Mouse (Mus musculus) stomach, embryonic 16.5 days (tissue): ENCODE data around the gene Aebp2. TPM values are rescaled to one million over a fixed set of nuclear protein-coding genes. Genes with fewer than 3 reads are reported as not detected.
A peak's percentile ranks its signal among the peaks of the same experiment; 100 is the strongest.
"Not testable (repeated sequence)": the region's sequence is repeated elsewhere in the genome, so short reads cannot be mapped to it uniquely, and the experiment has no call there.

ENCODE experiments used
- ATAC-seq: fragments of 200-750 bp; cut with Nextera tagmentation; 2 replicates; pipeline ENCODE4 v1.8.0; 2017; ENCODE audit warnings: moderate number of reproducible peaks, moderate TSS enrichment; ENCODE audit not compliant: insufficient read depth, low FRiP score
- H3K27ac ChIP-seq: fragments of 300-500 bp; sonication (generic); 2 replicates; pipeline ENCODE4 v1.5.1; 2014; ENCODE audit warnings: low read length
- H3K27me3 ChIP-seq: fragments of 300-500 bp; sonication (generic); 2 replicates; pipeline ENCODE4 v1.6.1; 2014; ENCODE audit warnings: low read length, control low read depth, mixed read lengths; ENCODE audit not compliant: control insufficient read depth, insufficient read depth
- H3K36me3 ChIP-seq: fragments of 300-500 bp; sonication (generic); 2 replicates; pipeline ENCODE4 v1.6.1; 2014; ENCODE audit warnings: low read length; ENCODE audit not compliant: control insufficient read depth, insufficient read depth
- H3K4me1 ChIP-seq: fragments of 300-500 bp; sonication (generic); 2 replicates; pipeline ENCODE4 v1.6.1; 2014; ENCODE audit warnings: low read length, control low read depth, mixed read lengths; ENCODE audit not compliant: control insufficient read depth, insufficient read depth
- H3K4me2 ChIP-seq: fragments of 300-500 bp; sonication (generic); 2 replicates; pipeline ENCODE4 v1.6.1; 2014; ENCODE audit warnings: low read depth, low read length, mixed read lengths
- H3K4me3 ChIP-seq: fragments of 300-500 bp; sonication (generic); replicated peaks from 2 replicates; pipeline ENCODE4 v1.5.1; 2014; ENCODE audit warnings: mild to moderate bottlenecking, low read length
- H3K9ac ChIP-seq: fragments of 300-500 bp; sonication (generic); 2 replicates; pipeline ENCODE4 v1.6.1; 2014; ENCODE audit warnings: low read length
- H3K9me3 ChIP-seq: fragments of 300-500 bp; sonication (generic); replicated peaks from 2 replicates; pipeline ENCODE4 v1.6.1; 2016; ENCODE audit warnings: low read length, control low read depth; ENCODE audit not compliant: control insufficient read depth
- WGBS: fragments of 180-500 bp; shearing (Covaris S2); extraction: QIAGEN DNeasy Blood & Tissue Kit; methylation state at CpG from one replicate; pipeline ENCODE4 v1.1.7; 2014; 5-methylcytosine and 5-hydroxymethylcytosine counted together
- polyA plus RNA-seq: library from polyadenylated mRNA; unstranded; fragments of >200 nt; fragmentation: Nextera tagmentation; extraction: Ambion mirVana; gene quantifications from 2 replicates; pipeline ENCODE4 v1.2.1, GENCODE M21; 2015

Gene Aebp2
- polyA plus RNA-seq, 1 experiment from 2014 or later, result 11.9 TPM

DNA sequence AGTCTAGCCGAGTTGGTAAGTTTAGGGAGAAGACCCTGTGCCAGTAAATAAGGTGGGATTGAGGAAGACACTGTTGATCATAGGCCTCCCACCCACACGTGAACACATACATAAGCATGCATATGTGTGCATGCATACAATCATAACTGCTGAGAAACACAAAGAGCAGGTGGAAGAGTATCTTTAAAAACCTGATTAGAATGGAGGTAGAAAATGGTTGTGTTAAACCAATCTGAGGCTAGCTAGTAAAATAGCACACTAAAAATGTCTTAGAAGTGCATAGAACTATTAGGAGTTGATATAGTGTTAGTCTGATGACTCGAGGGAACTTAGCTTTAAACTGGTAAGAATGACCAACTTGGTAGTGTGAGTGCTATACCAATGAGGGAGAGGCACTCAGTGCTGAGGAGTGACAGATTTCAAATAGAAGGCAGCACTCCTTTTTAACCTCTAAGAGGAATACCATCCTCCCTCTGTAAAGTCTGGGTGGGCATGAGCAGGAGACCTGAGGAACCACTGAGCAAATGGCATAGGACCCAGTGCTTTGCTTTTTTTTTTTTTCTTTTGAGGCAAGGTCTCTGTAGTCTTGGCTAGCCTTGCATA is 35.6 kb downstream of the Aebp2 start:
- H3K4me3 ChIP-seq, result no peak overlapping the region
- H3K4me2 ChIP-seq, result no peak overlapping the region
- ATAC-seq, result no peak
- no peaks in the 10 kb centered on the region for H3K27me3 ChIP-seq
- H3K27ac ChIP-seq, result no peak overlapping the region
- no peaks in the 10 kb centered on the region for H3K4me1 ChIP-seq
- peaks cover 5% of the 10 kb centered on the region; the same call in 1 of the 2 replicates for H3K36me3 ChIP-seq
- 81% methylated on average over 3 of the region's 3 CpGs for WGBS
- no peaks in the 10 kb centered on the region for H3K9me3 ChIP-seq
- H3K9ac ChIP-seq, result no peak overlapping the region

GRCm38 (mm10) chr6:140661111-140661510 is 38.6 kb downstream of the Aebp2 start:
- WGBS, result 84% methylated on average over 10 of the region's 10 CpGs
- H3K27me3 ChIP-seq, result no peaks in the 10 kb centered on the region
- H3K9ac ChIP-seq, result no peak overlapping the region
- H3K27ac ChIP-seq, result no peak overlapping the region
- no peak overlapping the region for H3K4me3 ChIP-seq
- peaks cover 3% of the 10 kb centered on the region for H3K4me1 ChIP-seq
- H3K4me2 ChIP-seq, result no peak overlapping the region
- no peaks in the 10 kb centered on the region for H3K9me3 ChIP-seq
- ATAC-seq, result no peak
- no peaks in the 10 kb centered on the region for H3K36me3 ChIP-seq

GRCm38 (mm10) chr6:140661777-140662176 is 39.3 kb downstream of the Aebp2 start:
- no peak overlapping the region for H3K9ac ChIP-seq
- H3K4me3 ChIP-seq, result no peak overlapping the region
- H3K27ac ChIP-seq, result no peak overlapping the region
- no peaks in the 10 kb centered on the region for H3K27me3 ChIP-seq
- no peak overlapping the region for H3K4me2 ChIP-seq
- no peaks in the 10 kb centered on the region for H3K9me3 ChIP-seq
- H3K4me1 ChIP-seq, result peaks cover 10% of the 10 kb centered on the region
- no peak for ATAC-seq
- WGBS, result 89% methylated on average over 7 of the region's 7 CpGs
- H3K36me3 ChIP-seq, result no peaks in the 10 kb centered on the region

DNA sequence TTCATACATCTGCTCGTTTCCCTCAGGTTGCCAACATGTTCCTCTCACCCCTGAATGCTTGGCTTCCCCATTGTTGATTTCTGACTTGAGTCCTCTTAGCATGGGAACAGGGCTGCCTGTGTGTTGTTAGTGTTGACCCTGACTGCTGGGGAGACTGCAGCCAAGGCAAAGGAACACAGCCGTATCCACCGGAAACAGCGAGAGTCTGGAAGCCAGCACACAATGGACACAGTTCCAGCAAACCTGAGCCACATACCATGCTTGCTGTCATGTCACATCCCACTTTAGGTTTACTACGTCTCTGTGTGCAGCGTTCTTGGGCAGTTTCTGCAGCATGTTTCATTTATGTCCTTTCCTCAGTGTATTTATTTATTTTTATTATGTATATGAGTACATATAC is 39.8 kb downstream of the Aebp2 start:
- H3K9me3 ChIP-seq, result no peaks in the 10 kb centered on the region
- H3K4me2 ChIP-seq, result no peak overlapping the region
- H3K27ac ChIP-seq, result no peak overlapping the region
- ATAC-seq, result no peak
- H3K27me3 ChIP-seq, result no peaks in the 10 kb centered on the region
- H3K36me3 ChIP-seq, result no peaks in the 10 kb centered on the region
- H3K9ac ChIP-seq, result no peak overlapping the region
- H3K4me3 ChIP-seq, result no peak overlapping the region
- 73% methylated on average over 6 of the region's 6 CpGs for WGBS
- H3K4me1 ChIP-seq, result peaks cover 13% of the 10 kb centered on the region

GRCm38 (mm10) chr6:140662697-140663096 is 40.2 kb downstream of the Aebp2 start:
- not testable (repeated sequence) for H3K27me3 ChIP-seq, H3K9ac ChIP-seq, H3K27ac ChIP-seq, H3K36me3 ChIP-seq, H3K4me2 ChIP-seq, ATAC-seq, H3K9me3 ChIP-seq, H3K4me3 ChIP-seq
- WGBS, result 47% methylated on average over 3 of the region's 3 CpGs
- peaks cover 13% of the 10 kb centered on the region for H3K4me1 ChIP-seq

- peaks cover 13% of the 10 kb centered on the region for H3K4me1 ChIP-seq
- H3K36me3 ChIP-seq, result no peaks in the 10 kb centered on the region
- no peaks in the 10 kb centered on the region for H3K27me3 ChIP-seq
- H3K9me3 ChIP-seq, result no peaks in the 10 kb centered on the region
- H3K4me3 ChIP-seq, result no peak overlapping the region
- ATAC-seq, result no peak
- no peak overlapping the region for H3K27ac ChIP-seq
- H3K4me2 ChIP-seq, result no peak overlapping the region
- WGBS, result 78% methylated on average over 5 of the region's 5 CpGs
- no peak overlapping the region for H3K9ac ChIP-seq
Observed at GRCm38 (mm10) chr6:140664611-140665010, 42.1 kb downstream of the Aebp2 start.

DNA sequence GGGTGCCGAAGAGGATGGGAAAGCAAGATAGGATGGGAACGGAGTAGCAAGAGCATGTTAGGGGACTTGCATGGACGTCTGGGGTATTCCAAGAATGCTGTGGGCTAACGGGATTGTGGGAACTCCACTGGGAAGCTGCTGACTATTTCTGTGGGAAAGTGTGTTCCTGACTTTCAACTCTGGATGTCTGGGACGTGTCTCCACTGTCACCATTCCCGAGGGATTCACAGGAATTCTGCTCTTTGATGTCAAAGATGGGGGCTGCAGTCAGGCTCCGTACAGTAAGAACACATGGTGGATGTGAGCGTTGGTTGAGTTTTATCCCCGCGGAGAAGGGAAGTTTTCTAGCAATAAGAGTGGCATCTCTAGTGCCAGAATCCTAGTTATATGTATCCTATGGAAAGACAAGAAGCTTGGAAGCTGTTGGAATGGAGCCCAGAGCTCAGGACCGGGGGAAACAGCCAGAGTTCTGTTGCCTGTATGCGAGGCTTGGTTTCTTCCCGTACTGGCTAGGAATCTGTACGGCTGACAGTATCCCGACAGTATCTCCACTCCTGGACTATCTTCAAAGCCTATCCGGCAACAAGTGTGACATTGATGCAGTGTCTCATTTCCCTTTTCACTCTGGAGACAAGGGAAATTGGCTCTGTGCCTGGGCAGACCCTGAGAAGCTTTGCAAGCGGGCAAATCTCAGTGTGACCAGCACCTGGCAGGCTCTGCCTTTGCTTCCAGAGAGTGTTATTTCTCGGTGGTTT is 44.2 kb downstream of the Aebp2 start:
- Histone ChIP-seq H3K27me3 (no peaks in the 10 kb centered on the region), H3K4me2 (peak overlapping the region; percentile 16; the same call in 1 of the 2 replicates), H3K36me3 (no peaks in the 10 kb centered on the region), H3K4me3 (no peak overlapping the region), H3K4me1 (peaks cover 13% of the 10 kb centered on the region), H3K27ac (peak overlapping the region; percentile 61), H3K9me3 (no peaks in the 10 kb centered on the region), H3K9ac (no peak overlapping the region)
- WGBS, result 33% methylated on average over 18 of the region's 18 CpGs
- ATAC-seq, result peak; percentile 38; the same call in 1 of the 2 replicates

- Histone ChIP-seq H3K36me3 (no peaks in the 10 kb centered on the region), H3K4me1 (peaks cover 13% of the 10 kb centered on the region), H3K4me3 (no peak overlapping the region), H3K9ac (no peak overlapping the region), H3K4me2 (no peak overlapping the region), H3K27me3 (no peaks in the 10 kb centered on the region), H3K27ac (no peak overlapping the region), H3K9me3 (no peaks in the 10 kb centered on the region)
- ATAC-seq, result no peak
- WGBS, result 76% methylated on average over 8 of the region's 8 CpGs
Observed at GRCm38 (mm10) chr6:140667289-140667906, 44.9 kb downstream of the Aebp2 start.

- no peak for ATAC-seq
- Histone ChIP-seq H3K36me3 (no peaks in the 10 kb centered on the region), H3K4me3 (no peak overlapping the region), H3K9ac (no peak overlapping the region), H3K27ac (no peak overlapping the region), H3K4me2 (no peak overlapping the region), H3K27me3 (no peaks in the 10 kb centered on the region), H3K4me1 (peaks cover 8% of the 10 kb centered on the region; the same call in 1 of the 2 replicates), H3K9me3 (no peaks in the 10 kb centered on the region)
- WGBS, result 54% methylated on average over 3 of the region's 3 CpGs
Observed at GRCm38 (mm10) chr6:140674414-140674813, 52.0 kb downstream of the Aebp2 start.
